Mouse (Mus musculus): ENCODE data around the gene Fam129a. TPM values are rescaled to one million over a fixed set of nuclear protein-coding genes. Genes with fewer than 3 reads are reported as not detected.

Fam129a gene
- polyA plus RNA-seq (2015; fragmentation: Nextera tagmentation; extraction: Ambion mirVana): 12.9 and 13.1 TPM in 2 replicates

GRCm38 (mm10) chr1:151570981-151571837 lies at the start of gene Fam129a:
Fam129a (plus strand) TSS chr1:151571186.
- TF ChIP-seq CTCF (IDR thresholded peaks at IDR 0.05): no peak
- TF ChIP-seq EP300 (IDR thresholded peaks at IDR 0.05): no peak
- Histone ChIP-seq H3K27ac (ENCODE audit: low read length) (0 out of 2 replicates have a peak within 1 kb of the TSS, but pooled peaks have one; percentile 27), H3K27me3 (replicated peaks; ENCODE audit: insufficient read depth, low read length) (no peaks in the 10 kb centered on the region), H3K4me2 (replicated peaks; ENCODE audit: low read depth, low read length) (peak within 1 kb of the TSS; percentile 73), H3K9ac (replicated peaks; ENCODE audit: low read depth) (peak within 1 kb of the TSS; percentile 39), H3K9me3 (ENCODE audit: low read length) (no peaks in the 10 kb centered on the region), H3K4me1 (ENCODE audit: insufficient read depth, low read depth, low read length) (peaks cover 6% of the 10 kb centered on the region; the same call in 1 of the 2 replicates), H3K36me3 (ENCODE audit: insufficient read depth, low read length) (no peaks in the 10 kb centered on the region), H3K4me3 (ENCODE audit: low read depth, low read length) (peak within 1 kb of the TSS; percentile 47)
- DNase-seq (ENCODE audit: low spot score): peak; percentile 76
- ATAC-seq: peak; percentile 81
- WGBS: 5% methylated on average over 46 of the region's 46 CpGs

GRCm38 (mm10) chr1:151526701-151527100 lies 44.3 kb upstream of the Fam129a start:
- no peak overlapping the region for H3K4me2 ChIP-seq (replicated peaks; ENCODE audit: low read depth, low read length)
- H3K27ac ChIP-seq (ENCODE audit: low read length): no peak overlapping the region
- no peaks in the 10 kb centered on the region for H3K9me3 ChIP-seq (ENCODE audit: low read length)
- ATAC-seq (no peak), DNase-seq (ENCODE audit: low spot score) (no peak)
- H3K4me3 ChIP-seq (ENCODE audit: low read depth, low read length): no peak overlapping the region
- no peaks in the 10 kb centered on the region for H3K4me1 ChIP-seq (ENCODE audit: insufficient read depth, low read depth, low read length)
- 72% methylated on average over 3 of the region's 3 CpGs for WGBS
- H3K36me3 ChIP-seq (ENCODE audit: insufficient read depth, low read length): no peaks in the 10 kb centered on the region
- H3K9ac ChIP-seq (replicated peaks; ENCODE audit: low read depth): no peak overlapping the region
- H3K27me3 ChIP-seq (replicated peaks; ENCODE audit: insufficient read depth, low read length): no peaks in the 10 kb centered on the region
- TF ChIP-seq CTCF (IDR thresholded peaks at IDR 0.05) (no peak), EP300 (IDR thresholded peaks at IDR 0.05) (no peak)

- no peak for DNase-seq (ENCODE audit: low spot score)
- Histone ChIP-seq H3K27ac (ENCODE audit: low read length) (no peak overlapping the region), H3K36me3 (ENCODE audit: insufficient read depth, low read length) (no peaks in the 10 kb centered on the region), H3K4me2 (replicated peaks; ENCODE audit: low read depth, low read length) (no peak overlapping the region), H3K9ac (replicated peaks; ENCODE audit: low read depth) (no peak overlapping the region), H3K4me1 (ENCODE audit: insufficient read depth, low read depth, low read length) (no peaks in the 10 kb centered on the region), H3K27me3 (replicated peaks; ENCODE audit: insufficient read depth, low read length) (no peaks in the 10 kb centered on the region), H3K4me3 (ENCODE audit: low read depth, low read length) (no peak overlapping the region), H3K9me3 (ENCODE audit: low read length) (no peaks in the 10 kb centered on the region)
- TF ChIP-seq CTCF (IDR thresholded peaks at IDR 0.05) (no peak), EP300 (IDR thresholded peaks at IDR 0.05) (no peak)
- 65% methylated on average over 6 of the region's 6 CpGs for WGBS
- ATAC-seq: no peak
These were observed 27.0 kb upstream of the Fam129a start for GRCm38 (mm10) chr1:151543796-151544477.

- no peaks in the 10 kb centered on the region for H3K4me1 ChIP-seq (ENCODE audit: insufficient read depth, low read depth, low read length)
- H3K27ac ChIP-seq (ENCODE audit: low read length): no peak overlapping the region
- H3K9me3 ChIP-seq (ENCODE audit: low read length): no peaks in the 10 kb centered on the region
- H3K9ac ChIP-seq (replicated peaks; ENCODE audit: low read depth): no peak overlapping the region
- ATAC-seq (no peak), DNase-seq (ENCODE audit: low spot score) (no peak)
- no peak overlapping the region for H3K4me3 ChIP-seq (ENCODE audit: low read depth, low read length)
- no peaks in the 10 kb centered on the region for H3K27me3 ChIP-seq (replicated peaks; ENCODE audit: insufficient read depth, low read length)
- TF ChIP-seq EP300 (IDR thresholded peaks at IDR 0.05) (no peak), CTCF (IDR thresholded peaks at IDR 0.05) (no peak)
- no peaks in the 10 kb centered on the region for H3K36me3 ChIP-seq (ENCODE audit: insufficient read depth, low read length)
- 93% methylated on average over 3 of the region's 3 CpGs for WGBS
- H3K4me2 ChIP-seq (replicated peaks; ENCODE audit: low read depth, low read length): no peak overlapping the region
These were observed 26.4 kb upstream of the Fam129a start for GRCm38 (mm10) chr1:151544581-151544980.

GRCm38 (mm10) chr1:151545571-151545970 lies 25.4 kb upstream of the Fam129a start:
- ATAC-seq (no peak), DNase-seq (ENCODE audit: low spot score) (no peak)
- Histone ChIP-seq H3K36me3 (ENCODE audit: insufficient read depth, low read length) (no peaks in the 10 kb centered on the region), H3K4me1 (ENCODE audit: insufficient read depth, low read depth, low read length) (no peaks in the 10 kb centered on the region), H3K4me3 (ENCODE audit: low read depth, low read length) (no peak overlapping the region), H3K9me3 (ENCODE audit: low read length) (no peaks in the 10 kb centered on the region), H3K4me2 (replicated peaks; ENCODE audit: low read depth, low read length) (no peak overlapping the region), H3K27ac (ENCODE audit: low read length) (no peak overlapping the region), H3K9ac (replicated peaks; ENCODE audit: low read depth) (no peak overlapping the region), H3K27me3 (replicated peaks; ENCODE audit: insufficient read depth, low read length) (no peaks in the 10 kb centered on the region)
- no peak for TF ChIP-seq CTCF (IDR thresholded peaks at IDR 0.05)
- no peak for TF ChIP-seq EP300 (IDR thresholded peaks at IDR 0.05)
- 78% methylated on average over 7 of the region's 7 CpGs for WGBS

- Histone ChIP-seq H3K4me1 (ENCODE audit: insufficient read depth, low read depth, low read length) (peaks cover 4% of the 10 kb centered on the region; the same call in 1 of the 2 replicates), H3K9ac (replicated peaks; ENCODE audit: low read depth) (no peak overlapping the region), H3K36me3 (ENCODE audit: insufficient read depth, low read length) (no peaks in the 10 kb centered on the region), H3K9me3 (ENCODE audit: low read length) (no peaks in the 10 kb centered on the region), H3K4me2 (replicated peaks; ENCODE audit: low read depth, low read length) (no peak overlapping the region), H3K27ac (ENCODE audit: low read length) (no peak overlapping the region), H3K4me3 (ENCODE audit: low read depth, low read length) (no peak overlapping the region), H3K27me3 (replicated peaks; ENCODE audit: insufficient read depth, low read length) (no peaks in the 10 kb centered on the region)
- WGBS: 51% methylated on average over 8 of the region's 8 CpGs
- TF ChIP-seq EP300 (IDR thresholded peaks at IDR 0.05): no peak
- no peak for TF ChIP-seq CTCF (IDR thresholded peaks at IDR 0.05)
- ATAC-seq (0 out of 2 replicates have a peak, but pooled peaks have one; percentile 14), DNase-seq (ENCODE audit: low spot score) (peak; percentile 43)
These were observed 21.9 kb upstream of the Fam129a start for GRCm38 (mm10) chr1:151548896-151549610.

Data from lung, postnatal 0 days (tissue).